Mouse (Mus musculus): ENCODE measurements around the gene Nostrin. TPM values are rescaled to one million over a fixed set of nuclear protein-coding genes. Genes with fewer than 3 reads are reported as not detected.

The Nostrin gene
- polyA plus RNA-seq, 1 experiment from 2014 or later = 10.3 TPM

DNA sequence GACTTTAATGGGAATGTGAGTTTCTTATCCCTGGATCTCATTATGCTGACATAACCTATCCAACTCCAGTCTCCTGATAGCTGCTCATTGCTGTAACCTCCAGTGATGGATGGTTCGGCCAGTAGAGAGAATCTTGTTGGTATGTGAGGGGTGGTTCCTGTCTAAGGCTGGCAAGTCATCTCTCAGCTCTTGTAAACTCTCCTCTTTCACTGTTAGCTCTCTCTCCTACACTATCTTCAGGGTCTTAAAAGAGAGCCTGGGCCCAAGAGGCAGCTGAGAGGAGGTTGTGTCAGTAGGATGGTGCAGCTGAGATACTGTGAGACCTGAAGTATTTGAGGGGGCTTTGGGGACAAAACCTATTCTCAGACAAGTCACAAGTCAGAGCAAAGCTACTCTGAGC, 1.4 kb upstream of the Nostrin start:
- no peak overlapping the region for H3K27ac ChIP-seq
- DNase-seq (ENCODE audit: low spot score) (no peak), ATAC-seq (replicated peaks; ENCODE audit: low FRiP score, low read depth) (no peak)
- no peak overlapping the region for H3K4me3 ChIP-seq (replicated peaks; ENCODE audit: low read depth, low read length)
- H3K4me1 ChIP-seq (replicated peaks; ENCODE audit: insufficient read depth, low read length) = peaks cover 14% of the 10 kb centered on the region; the same call in 1 of the 2 replicates
- H3K9ac ChIP-seq (ENCODE audit: low read depth, low read length) = no peak overlapping the region
- no peaks in the 10 kb centered on the region for H3K9me3 ChIP-seq (replicated peaks; ENCODE audit: low read length)
- H3K36me3 ChIP-seq (ENCODE audit: insufficient read depth, low read length) = no peaks in the 10 kb centered on the region
- H3K27me3 ChIP-seq (ENCODE audit: insufficient read depth, low read length) = no peaks in the 10 kb centered on the region
- WGBS = 68% methylated on average over 1 of the region's 1 CpGs
- TF ChIP-seq CTCF (IDR thresholded peaks at IDR 0.05; ENCODE audit: low read depth) = no peak
- no peak overlapping the region for H3K4me2 ChIP-seq (ENCODE audit: low read length)

DNA sequence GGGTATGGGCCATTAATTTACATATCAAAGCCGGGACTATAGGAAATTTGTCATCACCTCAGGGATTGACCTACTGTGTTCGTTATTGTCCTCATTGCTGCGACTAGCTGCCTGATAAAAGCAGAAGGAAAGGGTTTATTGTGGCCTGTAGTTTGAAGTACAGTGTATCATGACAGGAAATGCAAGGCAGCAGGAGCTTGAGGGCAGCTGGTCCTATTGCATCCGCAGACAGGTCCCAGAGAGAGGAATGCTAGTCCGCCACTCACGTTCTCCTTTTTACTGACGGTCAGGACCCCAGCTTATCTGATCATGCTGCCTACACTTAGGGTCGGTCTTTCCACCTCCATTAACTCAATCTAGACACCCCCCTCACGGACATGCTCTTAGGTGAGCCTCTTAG, 663 bp upstream of the Nostrin start:
- Histone ChIP-seq H3K4me3 (replicated peaks; ENCODE audit: low read depth, low read length) (no peak overlapping the region), H3K27ac (peak overlapping the region; percentile 11), H3K9me3 (replicated peaks; ENCODE audit: low read length) (no peaks in the 10 kb centered on the region), H3K36me3 (ENCODE audit: insufficient read depth, low read length) (no peaks in the 10 kb centered on the region), H3K4me2 (ENCODE audit: low read length) (no peak overlapping the region), H3K9ac (ENCODE audit: low read depth, low read length) (no peak overlapping the region), H3K4me1 (replicated peaks; ENCODE audit: insufficient read depth, low read length) (peaks cover 7% of the 10 kb centered on the region; the same call in 1 of the 2 replicates), H3K27me3 (ENCODE audit: insufficient read depth, low read length) (no peaks in the 10 kb centered on the region)
- no peak for DNase-seq (ENCODE audit: low spot score)
- TF ChIP-seq CTCF (IDR thresholded peaks at IDR 0.05; ENCODE audit: low read depth) = no peak
- no peak for ATAC-seq (replicated peaks; ENCODE audit: low FRiP score, low read depth)
- 46% methylated on average over 9 of the region's 9 CpGs for WGBS

DNA sequence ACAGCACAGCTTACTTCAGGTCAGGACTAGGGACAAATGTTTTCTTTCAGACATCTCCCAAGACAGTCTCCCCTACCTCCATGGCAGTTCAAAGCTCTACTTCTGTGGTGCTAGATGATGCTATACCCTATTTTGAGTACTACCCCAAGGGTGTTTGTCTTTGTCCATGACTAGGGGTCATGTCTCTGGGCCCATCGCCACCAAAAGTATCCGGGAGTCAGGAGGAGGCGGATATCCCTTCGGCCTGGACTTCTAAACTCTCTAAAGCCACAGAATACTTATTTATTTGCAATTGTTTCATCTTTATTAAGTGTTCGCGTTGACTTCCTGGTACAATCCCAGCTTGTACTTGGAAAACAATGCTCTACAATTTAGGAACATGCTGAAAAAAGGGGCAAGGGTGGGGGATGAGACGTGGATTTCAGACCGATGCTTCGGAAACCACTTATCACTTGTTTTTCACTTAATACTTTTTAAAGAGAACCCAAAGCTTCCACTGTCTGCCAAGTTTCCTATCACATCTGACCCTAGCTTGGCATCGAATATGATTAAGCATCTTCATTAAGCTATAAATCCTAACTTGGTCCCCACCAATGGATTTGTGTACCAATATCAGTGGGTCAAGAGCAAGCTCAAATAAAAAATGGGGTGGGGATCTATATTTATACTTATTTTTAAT, 1.9 kb downstream of the Nostrin start:
- no peaks in the 10 kb centered on the region for H3K27me3 ChIP-seq (ENCODE audit: insufficient read depth, low read length)
- no peak overlapping the region for H3K27ac ChIP-seq
- H3K4me2 ChIP-seq (ENCODE audit: low read length) = no peak overlapping the region
- H3K36me3 ChIP-seq (ENCODE audit: insufficient read depth, low read length) = no peaks in the 10 kb centered on the region
- 78% methylated on average over 10 of the region's 10 CpGs for WGBS
- no peaks in the 10 kb centered on the region for H3K9me3 ChIP-seq (replicated peaks; ENCODE audit: low read length)
- DNase-seq (ENCODE audit: low spot score) (no peak), ATAC-seq (replicated peaks; ENCODE audit: low FRiP score, low read depth) (no peak)
- no peak for TF ChIP-seq CTCF (IDR thresholded peaks at IDR 0.05; ENCODE audit: low read depth)
- no peak overlapping the region for H3K9ac ChIP-seq (ENCODE audit: low read depth, low read length)
- no peak overlapping the region for H3K4me3 ChIP-seq (replicated peaks; ENCODE audit: low read depth, low read length)
- H3K4me1 ChIP-seq (replicated peaks; ENCODE audit: insufficient read depth, low read length) = peaks cover 3% of the 10 kb centered on the region; the same call in 1 of the 2 replicates

DNA sequence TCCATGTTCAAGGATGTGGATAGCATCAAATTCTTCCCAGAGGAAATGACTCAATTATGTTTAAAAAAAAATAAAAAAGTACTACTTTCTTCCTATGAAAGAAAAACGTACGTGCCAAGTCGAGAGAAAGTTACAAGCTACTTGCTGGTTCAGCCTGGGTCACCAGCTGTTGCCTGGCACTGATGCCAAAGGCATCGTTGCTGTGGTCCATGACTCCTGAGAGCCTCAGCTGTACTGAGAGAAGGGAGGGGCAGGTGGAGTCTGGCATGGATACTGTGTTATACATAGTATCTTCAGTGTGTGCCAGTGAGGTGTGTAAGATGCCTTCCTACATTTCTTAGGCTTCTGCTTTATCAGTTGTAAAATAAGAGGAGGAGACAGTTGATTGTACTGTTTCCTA, 3.2 kb downstream of the Nostrin start:
- ATAC-seq (replicated peaks; ENCODE audit: low FRiP score, low read depth) (no peak), DNase-seq (ENCODE audit: low spot score) (no peak)
- H3K9ac ChIP-seq (ENCODE audit: low read depth, low read length) = no peak overlapping the region
- peaks cover 3% of the 10 kb centered on the region; the same call in 1 of the 2 replicates for H3K4me1 ChIP-seq (replicated peaks; ENCODE audit: insufficient read depth, low read length)
- WGBS = 47% methylated on average over 4 of the region's 4 CpGs
- H3K4me2 ChIP-seq (ENCODE audit: low read length) = no peak overlapping the region
- H3K27me3 ChIP-seq (ENCODE audit: insufficient read depth, low read length) = no peaks in the 10 kb centered on the region
- no peak overlapping the region for H3K27ac ChIP-seq
- H3K9me3 ChIP-seq (replicated peaks; ENCODE audit: low read length) = no peaks in the 10 kb centered on the region
- no peak for TF ChIP-seq CTCF (IDR thresholded peaks at IDR 0.05; ENCODE audit: low read depth)
- H3K4me3 ChIP-seq (replicated peaks; ENCODE audit: low read depth, low read length) = no peak overlapping the region
- no peaks in the 10 kb centered on the region for H3K36me3 ChIP-seq (ENCODE audit: insufficient read depth, low read length)

DNA sequence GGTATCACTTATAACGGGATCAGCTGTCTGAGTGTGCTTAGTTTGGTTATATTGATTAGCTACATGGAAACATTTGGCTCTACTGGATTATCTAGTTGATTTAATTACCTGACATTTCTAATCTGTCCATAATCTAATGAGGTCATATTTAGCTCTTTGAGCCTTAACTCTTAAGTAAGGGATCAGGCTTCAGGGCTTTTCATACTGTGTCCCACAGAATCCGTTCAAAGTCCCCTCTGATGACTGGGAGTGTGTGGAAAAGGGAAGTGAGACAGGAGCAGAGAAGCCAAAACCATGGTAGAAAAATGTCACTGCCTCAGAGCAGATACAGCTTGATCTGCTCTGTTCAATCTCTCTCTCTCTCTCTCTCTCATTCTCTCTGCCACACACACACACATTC, 4.6 kb downstream of the Nostrin start:
- Histone ChIP-seq H3K4me3 (replicated peaks; ENCODE audit: low read depth, low read length) (no peak overlapping the region), H3K4me2 (ENCODE audit: low read length) (no peak overlapping the region), H3K9ac (ENCODE audit: low read depth, low read length) (no peak overlapping the region), H3K9me3 (replicated peaks; ENCODE audit: low read length) (no peaks in the 10 kb centered on the region), H3K36me3 (ENCODE audit: insufficient read depth, low read length) (no peaks in the 10 kb centered on the region), H3K27me3 (ENCODE audit: insufficient read depth, low read length) (no peaks in the 10 kb centered on the region), H3K4me1 (replicated peaks; ENCODE audit: insufficient read depth, low read length) (0 out of 2 replicates have a peak, but pooled peaks cover 2% of the 10 kb centered on the region), H3K27ac (no peak overlapping the region)
- no peak for TF ChIP-seq CTCF (IDR thresholded peaks at IDR 0.05; ENCODE audit: low read depth)
- DNase-seq (ENCODE audit: low spot score) = no peak
- WGBS = 69% methylated on average over 2 of the region's 2 CpGs
- no peak for ATAC-seq (replicated peaks; ENCODE audit: low FRiP score, low read depth)

DNA sequence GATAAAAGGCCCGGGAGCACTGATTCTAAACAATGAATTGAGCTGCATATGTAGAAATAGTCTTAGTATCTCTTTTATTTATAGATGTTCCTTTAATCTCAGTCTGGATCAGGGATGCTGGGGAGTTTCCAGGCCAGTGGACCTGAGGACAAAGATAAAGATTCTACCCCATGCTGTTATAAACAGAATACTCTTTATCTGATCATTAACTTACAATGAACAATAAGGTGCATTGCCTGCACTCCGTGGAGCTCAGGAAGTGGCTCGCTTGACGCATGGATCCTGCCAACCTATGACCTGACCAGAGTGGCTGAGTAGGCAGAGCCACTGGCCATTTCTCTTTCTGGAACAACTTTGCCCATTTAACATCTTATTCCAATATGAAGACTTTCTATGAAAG, 5.2 kb downstream of the Nostrin start:
- Histone ChIP-seq H3K9ac (ENCODE audit: low read depth, low read length) (no peak overlapping the region), H3K27me3 (ENCODE audit: insufficient read depth, low read length) (no peaks in the 10 kb centered on the region), H3K9me3 (replicated peaks; ENCODE audit: low read length) (no peaks in the 10 kb centered on the region), H3K4me2 (ENCODE audit: low read length) (no peak overlapping the region), H3K4me1 (replicated peaks; ENCODE audit: insufficient read depth, low read length) (no peaks in the 10 kb centered on the region), H3K27ac (no peak overlapping the region), H3K36me3 (ENCODE audit: insufficient read depth, low read length) (no peaks in the 10 kb centered on the region), H3K4me3 (replicated peaks; ENCODE audit: low read depth, low read length) (no peak overlapping the region)
- 61% methylated on average over 4 of the region's 4 CpGs for WGBS
- no peak for DNase-seq (ENCODE audit: low spot score)
- TF ChIP-seq CTCF (IDR thresholded peaks at IDR 0.05; ENCODE audit: low read depth) = no peak
- ATAC-seq (replicated peaks; ENCODE audit: low FRiP score, low read depth) = no peak

DNA sequence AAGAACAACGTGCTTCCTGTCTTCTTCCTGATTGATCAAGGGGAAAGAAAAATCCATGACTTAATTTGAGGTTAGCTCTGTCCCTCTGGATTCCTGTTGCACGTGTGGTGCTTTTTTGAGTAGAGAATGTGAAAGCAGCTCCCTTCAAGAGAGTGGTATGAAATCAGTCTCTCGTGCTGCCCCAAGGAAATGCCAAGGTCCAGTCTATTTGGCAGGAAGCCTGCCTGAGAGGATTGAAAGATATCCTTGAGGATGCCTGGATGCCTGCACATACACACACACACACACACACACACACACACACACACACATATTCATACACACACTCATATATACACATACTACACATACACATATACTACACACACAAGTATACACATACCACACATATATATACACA, 13.1 kb downstream of the Nostrin start:
- ATAC-seq (replicated peaks; ENCODE audit: low FRiP score, low read depth) = no peak
- H3K36me3 ChIP-seq (ENCODE audit: insufficient read depth, low read length) = no peaks in the 10 kb centered on the region
- WGBS = 53% methylated on average over 3 of the region's 3 CpGs
- DNase-seq (ENCODE audit: low spot score) = no peak
- H3K4me2 ChIP-seq (ENCODE audit: low read length) = no peak overlapping the region
- no peaks in the 10 kb centered on the region for H3K4me1 ChIP-seq (replicated peaks; ENCODE audit: insufficient read depth, low read length)
- H3K9ac ChIP-seq (ENCODE audit: low read depth, low read length) = no peak overlapping the region
- H3K27me3 ChIP-seq (ENCODE audit: insufficient read depth, low read length) = no peaks in the 10 kb centered on the region
- no peak overlapping the region for H3K4me3 ChIP-seq (replicated peaks; ENCODE audit: low read depth, low read length)
- H3K9me3 ChIP-seq (replicated peaks; ENCODE audit: low read length) = no peaks in the 10 kb centered on the region
- H3K27ac ChIP-seq = no peak overlapping the region
- TF ChIP-seq CTCF (IDR thresholded peaks at IDR 0.05; ENCODE audit: low read depth) = no peak
